Mouse (Mus musculus) ES-E14 (cell line): ENCODE results near the gene Apbb2. TPM values are rescaled to one million over a fixed set of nuclear protein-coding genes. Genes with fewer than 3 reads are reported as not detected.

Source experiments
- DNase-seq: peaks from one replicate; pipeline ENCODE4 v3.0.0-alpha.2; 2013; ENCODE audit warnings: low read depth, low spot score
- H3K27ac ChIP-seq: 2 replicates; pipeline ENCODE4 v1.5.1; 2012; ENCODE audit warnings: low read depth, mild to moderate bottlenecking, low read length, moderate library complexity, mixed read lengths; ENCODE audit not compliant: poor library complexity, insufficient read depth, severe bottlenecking
- H3K36me3 ChIP-seq: 2 replicates; pipeline ENCODE4 v1.6.1; 2012; ENCODE audit warnings: mild to moderate bottlenecking, low read length, moderate library complexity, mixed read lengths; ENCODE audit not compliant: control insufficient read depth, poor library complexity, insufficient read depth, severe bottlenecking
- H3K4me1 ChIP-seq, 2 experiments: fragments of 150-350 bp in 1 of 2; sonication (generic) in 1 of 2; 2 replicates each; pipeline ENCODE4 v1.6.1; 2012; ENCODE audit warnings: low read length in 2 of 2, mild to moderate bottlenecking in 1 of 2, mixed read lengths in 1 of 2; ENCODE audit not compliant: control insufficient read depth in 2 of 2, insufficient read depth in 2 of 2, poor library complexity in 1 of 2
- H3K4me3 ChIP-seq, 2 experiments: fragments of 150-350 bp in 1 of 2; sonication (generic) in 1 of 2; 2 replicates each; pipeline ENCODE4 v1.5.1; 2012; ENCODE audit warnings: low read length in 2 of 2, low read depth in 1 of 2, mild to moderate bottlenecking in 1 of 2, mixed read lengths in 1 of 2; ENCODE audit not compliant: insufficient read depth in 1 of 2, poor library complexity in 1 of 2, severe bottlenecking in 1 of 2
- H3K9ac ChIP-seq: 2 replicates; pipeline ENCODE4 v1.6.1; 2012; ENCODE audit warnings: low read depth, mild to moderate bottlenecking, low read length, mixed read lengths; ENCODE audit not compliant: poor library complexity, insufficient read depth, severe bottlenecking
- H3K9me3 ChIP-seq: fragments of 150-350 bp; sonication (generic); 2 replicates; pipeline ENCODE4 v1.6.1; 2012; ENCODE audit warnings: low read depth, mild to moderate bottlenecking, low read length; ENCODE audit not compliant: control insufficient read depth, insufficient read depth
- CHD2 ChIP-seq: IDR thresholded peaks from 2 replicates; pipeline ENCODE4 v1.6.1; 2014; ENCODE audit warnings: mild to moderate bottlenecking, low read depth, low read length, inconsistent platforms
- HCFC1 ChIP-seq: IDR thresholded peaks from 2 replicates; pipeline ENCODE4 v1.6.1; 2012; ENCODE audit warnings: low read length, inconsistent platforms, borderline replicate concordance; ENCODE audit not compliant: insufficient read depth
- MAFK ChIP-seq: IDR thresholded peaks from 2 replicates; pipeline ENCODE4 v1.6.1; 2014; ENCODE audit warnings: mild to moderate bottlenecking, low read depth, low read length, inconsistent platforms; ENCODE audit not compliant: insufficient read depth
- ZC3H11A ChIP-seq: IDR thresholded peaks from 2 replicates; pipeline ENCODE4 v1.6.1; 2012; ENCODE audit warnings: low read depth, mild to moderate bottlenecking, inconsistent platforms, low read length, borderline replicate concordance
- ZNF384 ChIP-seq: IDR thresholded peaks from 2 replicates; pipeline ENCODE4 v1.6.1; 2012; ENCODE audit warnings: low read depth, low read length, inconsistent platforms
- in situ Hi-C, 2 experiments: fragments of 600-800 bp; cut with MboI; formaldehyde crosslinking; loops; one replicate each; pipeline ENCODE4 v1.15.1; 2025; ENCODE audit warnings: low sequenced_read_pairs in 2 of 2, inconsistent platforms in 1 of 2; ENCODE audit not compliant: unreplicated experiment in 2 of 2
- total RNA-seq: library from RNA; depleted of rRNA; stranded (reverse); fragments of 300-350 nt; gene quantifications from 2 replicates; pipeline ENCODE4 v1.2.3, GENCODE M21; 2012

Gene Apbb2
- total RNA-seq, 1 experiment = 15.3 TPM

GRCm38 (mm10) chr5:66553933-66554332 lies 64.7 kb downstream of the Apbb2 start:
- TF ChIP-seq HCFC1 (no peak), MAFK (no peak), CHD2 (no peak), ZC3H11A (no peak), ZNF384 (no peak)
- Histone ChIP-seq H3K4me1 (peaks cover 2% of the 10 kb centered on the region in 2 experiments; a peak in 1 of 4 replicates), H3K9me3 (no peaks in the 10 kb centered on the region), H3K27ac (no peak overlapping the region), H3K36me3 (no peaks in the 10 kb centered on the region), H3K4me3 (no peak overlapping the region), H3K9ac (no peak overlapping the region)
- in situ Hi-C loops = no loop called here
- DNase-seq = no peak

GRCm38 (mm10) chr5:66552246-66552645 lies 66.3 kb downstream of the Apbb2 start:
- TF ChIP-seq CHD2 (no peak), ZC3H11A (no peak), ZNF384 (no peak), MAFK (no peak), HCFC1 (no peak)
- in situ Hi-C loops = no loop called here
- Histone ChIP-seq H3K27ac (no peak overlapping the region), H3K4me1 (peaks cover 2% of the 10 kb centered on the region in 2 experiments; a peak in 1 of 4 replicates), H3K36me3 (no peaks in the 10 kb centered on the region; the same call in 1 of the 2 replicates), H3K4me3 (no peak overlapping the region), H3K9ac (no peak overlapping the region; the same call in 1 of the 2 replicates), H3K9me3 (no peaks in the 10 kb centered on the region)
- DNase-seq = no peak

GRCm38 (mm10) chr5:66550292-66550691 lies 68.3 kb downstream of the Apbb2 start:
- Histone ChIP-seq H3K9me3 (no peaks in the 10 kb centered on the region), H3K4me1 (peaks cover 2% of the 10 kb centered on the region in 2 experiments; a peak in 2 of 4 replicates), H3K9ac (no peak overlapping the region), H3K4me3 (no peak overlapping the region), H3K36me3 (no peaks in the 10 kb centered on the region; the same call in 1 of the 2 replicates), H3K27ac (no peak overlapping the region)
- no peak for TF ChIP-seq HCFC1
- no peak for TF ChIP-seq ZNF384
- no peak for TF ChIP-seq CHD2
- no peak for TF ChIP-seq MAFK
- TF ChIP-seq ZC3H11A = no peak
- in situ Hi-C loops = no loop called here
- DNase-seq = no peak

- TF ChIP-seq ZNF384 (no peak), CHD2 (no peak), ZC3H11A (no peak), MAFK (no peak), HCFC1 (no peak)
Observed at GRCm38 (mm10) chr5:66549691-66550090, 68.9 kb downstream of the Apbb2 start.

GRCm38 (mm10) chr5:66546969-66547511 lies 71.5 kb downstream of the Apbb2 start:
- DNase-seq = no peak
- in situ Hi-C loops = no loop called here
- H3K36me3 ChIP-seq = no peaks in the 10 kb centered on the region; the same call in 1 of the 2 replicates
- H3K4me3 ChIP-seq = no peak overlapping the region
- no peaks in the 10 kb centered on the region for H3K9me3 ChIP-seq
- H3K4me1 ChIP-seq = no peaks in the 10 kb centered on the region; a peak in 1 of 4 replicates
- TF ChIP-seq CHD2 (no peak), HCFC1 (no peak), ZNF384 (no peak), ZC3H11A (no peak), MAFK (no peak)
- H3K9ac ChIP-seq = no peak overlapping the region
- H3K27ac ChIP-seq = no peak overlapping the region; the same call in 1 of the 2 replicates

More at GRCm38 (mm10) chr5:66549691-66550090, 68.9 kb downstream of the Apbb2 start:
- Histone ChIP-seq H3K4me3 (no peak overlapping the region), H3K36me3 (no peaks in the 10 kb centered on the region; the same call in 1 of the 2 replicates), H3K9me3 (no peaks in the 10 kb centered on the region), H3K27ac (no peak overlapping the region), H3K9ac (no peak overlapping the region), H3K4me1 (peaks cover 2% of the 10 kb centered on the region in 2 experiments; a peak in 2 of 4 replicates)
- in situ Hi-C loops = no loop called here
- no peak for DNase-seq
